Mouse (Mus musculus) bone marrow, adult 2 months (tissue): ENCODE data around the gene Myoz1. TPM values are rescaled to one million over a fixed set of nuclear protein-coding genes. Genes with fewer than 3 reads are reported as not detected.
A peak's percentile ranks its signal among the peaks of the same experiment; 100 is the strongest.
"Not testable (repeated sequence)": the region's sequence is repeated elsewhere in the genome, so short reads cannot be mapped to it uniquely, and the experiment has no call there.

Source experiments
- H3K27ac ChIP-seq: fragments of 200-500 bp; 2 replicates; pipeline ENCODE4 v1.5.1; 2012; ENCODE audit warnings: low read depth, mild to moderate bottlenecking, control low read depth, inconsistent platforms, low read length; ENCODE audit not compliant: control insufficient read depth, poor library complexity, insufficient read depth
- H3K4me1 ChIP-seq: fragments of 200-500 bp; 2 replicates; pipeline ENCODE4 v1.6.1; 2011; ENCODE audit warnings: low read length; ENCODE audit not compliant: control insufficient read depth, insufficient read depth
- H3K4me3 ChIP-seq: fragments of 200-500 bp; replicated peaks from 2 replicates; pipeline ENCODE3; 2011; ENCODE audit warnings: mild to moderate bottlenecking, low read depth, low read length, control low read depth; ENCODE audit not compliant: control insufficient read depth
- CTCF ChIP-seq: fragments of 200-500 bp; IDR thresholded peaks from 2 replicates; pipeline ENCODE4 v1.5.1; 2011; ENCODE audit warnings: low read length, control low read depth; ENCODE audit not compliant: control insufficient read depth, insufficient read depth
- POLR2A ChIP-seq: fragments of 200-500 bp; IDR thresholded peaks from 2 replicates; pipeline ENCODE4 v1.6.1; 2011; ENCODE audit warnings: low read depth, mild to moderate bottlenecking, control low read depth, low read length, borderline replicate concordance; ENCODE audit not compliant: control insufficient read depth
- WGBS: fragments of 180-500 bp; shearing (Covaris S2); methylation state at CpG from one replicate; pipeline ENCODE4 v1.1.7; 2018; 5-methylcytosine and 5-hydroxymethylcytosine counted together
- polyA plus RNA-seq: library from polyadenylated mRNA; stranded (reverse); fragments of >200 nt; gene quantifications from 2 replicates; pipeline ENCODE4 v1.2.4, GENCODE M21; 2011; ENCODE audit warnings: low replicate concordance; ENCODE audit not compliant: missing spikeins, insufficient read depth, insufficient read length

The Myoz1 gene
- 4.7 TPM in 1 of 2 replicates, not detected in the other for polyA plus RNA-seq

DNA sequence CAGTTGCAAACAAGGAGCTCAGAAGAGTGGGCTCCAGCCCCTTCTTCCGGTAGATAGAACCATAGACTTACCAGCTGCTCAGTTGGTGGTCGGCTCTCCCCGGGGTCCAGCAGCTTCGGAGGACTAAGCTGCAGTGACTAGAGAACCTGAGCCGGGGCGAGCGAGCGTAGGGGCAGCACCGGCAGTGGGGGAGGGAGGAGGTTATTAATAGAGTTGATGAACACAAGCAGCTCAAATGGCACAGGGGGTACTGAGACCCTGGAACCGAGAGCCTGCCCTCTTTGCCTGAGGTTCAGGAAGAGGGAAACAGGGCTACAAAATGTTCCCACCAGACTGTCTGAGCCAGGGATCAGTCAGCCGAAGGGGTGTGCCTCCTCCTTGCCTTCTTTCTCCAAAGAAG is at the start of gene Myoz1:
Gene Myoz1 (minus strand): TSS at position 180 of the 400 bp plus-strand sequence.
- TF ChIP-seq POLR2A, result no peak
- no peak for TF ChIP-seq CTCF
- Histone ChIP-seq H3K4me3 (no peak within 1 kb of the TSS), H3K4me1 (peaks cover 3% of the 10 kb centered on the region), H3K27ac (no peak within 1 kb of the TSS)
- 88% methylated on average over 11 of the region's 11 CpGs for WGBS

DNA sequence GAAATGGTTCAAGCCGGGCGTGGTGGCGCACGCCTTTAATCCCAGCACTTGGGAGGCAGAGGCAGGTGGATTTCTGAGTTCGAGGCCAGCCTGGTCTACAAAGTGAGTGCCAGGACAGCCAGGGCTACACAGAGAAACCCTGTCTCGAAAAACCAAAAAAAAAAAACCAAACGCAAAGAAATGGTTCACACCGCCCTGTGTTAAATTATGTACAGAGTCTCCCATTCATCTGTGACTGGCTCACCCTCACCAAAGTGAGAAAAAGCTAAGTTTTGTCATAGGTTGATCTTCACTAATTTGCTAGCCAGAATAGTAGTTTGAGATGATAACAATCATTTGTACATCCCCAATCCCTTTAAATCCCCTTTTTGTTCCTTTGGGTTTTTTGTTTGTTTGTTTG is 47.1 kb upstream of the Myoz1 start:
- H3K27ac ChIP-seq, result peak overlapping the region; percentile 82
- H3K4me3 ChIP-seq, result peak overlapping the region; percentile 91
- WGBS, result 6% methylated on average over 8 of the region's 8 CpGs
- not testable (repeated sequence) for H3K4me1 ChIP-seq

DNA sequence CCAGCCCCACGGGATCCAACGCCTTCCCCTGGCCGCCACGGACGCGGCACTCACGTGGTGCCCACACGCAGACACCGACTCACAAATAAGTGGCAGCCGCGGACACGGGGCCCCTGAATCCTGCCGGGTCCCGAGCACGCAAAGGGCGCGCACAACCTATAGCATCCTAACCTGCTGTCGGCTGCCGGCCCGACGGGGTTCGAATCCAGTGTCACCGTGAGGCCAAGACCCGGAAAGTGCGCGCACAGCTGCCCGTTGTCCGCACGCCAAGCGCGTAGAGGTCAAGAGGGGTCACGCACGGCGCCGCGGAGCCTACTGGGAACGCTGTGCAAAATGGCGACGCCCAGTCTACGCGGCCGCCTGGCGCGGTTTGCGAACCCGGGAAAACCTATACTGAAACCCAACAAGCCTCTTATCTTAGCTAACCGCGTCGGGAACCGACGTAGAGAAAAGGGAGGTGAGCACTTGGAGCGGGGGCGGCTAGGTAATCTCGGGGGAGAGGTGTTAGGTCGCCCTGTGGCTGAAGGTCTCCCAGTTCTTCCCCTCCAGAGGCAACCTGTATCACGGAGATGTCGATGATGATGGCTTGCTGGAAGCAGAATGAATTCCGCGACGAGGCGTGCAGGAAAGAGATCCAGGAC is 46.5 kb upstream of the Myoz1 start, which contains the start of gene Chchd1:
Gene Chchd1 (plus strand): TSS at position 266 of the 641 bp plus-strand sequence.
- TF ChIP-seq CTCF (no peak), POLR2A (peak; percentile 79; the same call in 1 of the 2 replicates)
- under 1% methylated on average over 61 of the region's 61 CpGs for WGBS
- Histone ChIP-seq H3K4me1 (no peaks in the 10 kb centered on the region; the same call in 1 of the 2 replicates), H3K4me3 (peak within 1 kb of the TSS; percentile 91), H3K27ac (peak within 1 kb of the TSS; percentile 82)

DNA sequence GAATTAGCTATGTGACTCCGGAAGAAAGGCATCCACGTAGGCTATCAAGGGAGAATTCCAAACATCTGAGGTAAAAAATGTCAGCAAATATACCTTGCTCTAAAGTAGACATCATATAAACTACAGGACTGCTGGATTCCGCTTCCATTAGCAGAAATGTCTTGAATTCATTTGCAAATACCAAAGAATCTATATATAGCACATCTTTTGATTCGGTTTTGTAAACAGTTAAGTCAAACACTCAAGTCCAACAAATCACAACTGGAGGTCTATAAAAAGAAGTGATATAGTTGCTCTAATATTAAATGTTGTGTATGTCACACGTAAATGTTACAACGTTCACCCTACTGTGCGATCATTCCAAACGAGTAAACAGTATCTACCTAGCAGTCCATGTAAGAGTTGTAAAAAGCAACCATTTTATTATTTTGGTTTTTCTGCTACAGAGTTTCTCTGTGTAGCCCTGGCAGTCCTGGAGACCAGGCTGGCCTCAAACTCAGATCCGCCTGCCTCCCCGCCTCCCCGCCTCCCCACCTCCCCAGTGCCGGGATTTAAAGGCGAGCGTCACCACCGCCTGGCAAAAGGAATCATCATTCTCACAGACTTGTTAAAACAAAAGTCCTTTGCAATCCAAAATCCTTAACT is 45.9 kb upstream of the Myoz1 start:
- H3K4me3 ChIP-seq, result peak overlapping the region; percentile 91
- TF ChIP-seq CTCF, result no peak
- TF ChIP-seq POLR2A, result no peak
- peak overlapping the region; percentile 24; the same call in 1 of the 2 replicates for H3K27ac ChIP-seq
- H3K4me1 ChIP-seq, result no peaks in the 10 kb centered on the region; the same call in 1 of the 2 replicates
- 14% methylated on average over 15 of the region's 15 CpGs for WGBS

DNA sequence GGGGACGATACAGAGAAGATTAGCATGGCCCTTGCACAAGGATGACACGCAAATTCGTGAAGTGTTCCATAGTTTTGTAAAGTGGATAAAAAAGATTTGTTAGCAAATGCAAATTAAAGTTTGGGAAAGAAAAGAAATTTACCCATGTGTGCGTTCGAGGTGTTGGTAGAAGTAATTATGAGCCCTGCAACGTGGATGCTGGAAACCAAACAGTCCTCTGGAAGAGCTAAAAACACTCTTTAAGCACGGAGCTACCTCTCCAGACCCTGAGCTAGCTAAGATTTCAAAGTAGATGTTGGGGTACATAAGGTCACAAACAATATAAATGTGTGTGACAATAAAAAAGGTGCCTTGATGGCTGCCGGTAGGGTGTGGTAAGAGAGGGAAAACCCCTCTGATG is 45.2 kb upstream of the Myoz1 start:
- Histone ChIP-seq H3K27ac (no peak overlapping the region), H3K4me3 (no peak overlapping the region), H3K4me1 (peaks cover 1% of the 10 kb centered on the region; the same call in 1 of the 2 replicates)
- 79% methylated on average over 8 of the region's 8 CpGs for WGBS
- no peak for TF ChIP-seq POLR2A

DNA sequence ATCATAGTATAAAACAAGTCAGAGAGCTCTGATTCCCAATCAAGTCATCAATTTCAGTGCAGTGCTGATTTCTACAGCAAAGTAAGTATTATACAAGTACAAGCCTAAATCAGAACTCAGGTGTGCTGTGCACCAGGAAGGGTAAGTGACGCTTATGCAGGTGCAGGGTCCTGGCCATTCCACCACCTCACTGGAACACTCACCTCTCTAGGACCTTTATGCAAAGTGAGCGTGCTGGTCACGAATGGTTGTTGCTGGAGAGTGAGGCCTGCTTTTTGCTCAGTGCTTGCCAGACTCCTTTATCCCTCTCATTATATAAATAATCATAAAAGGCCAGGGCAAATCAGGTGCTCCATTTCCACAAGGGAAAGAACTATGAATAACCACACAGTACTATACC is 44.0 kb upstream of the Myoz1 start:
- Histone ChIP-seq H3K27ac (no peak overlapping the region), H3K4me3 (no peak overlapping the region), H3K4me1 (peaks cover 4% of the 10 kb centered on the region)
- TF ChIP-seq CTCF (no peak), POLR2A (no peak)
- WGBS, result 89% methylated on average over 3 of the region's 3 CpGs

DNA sequence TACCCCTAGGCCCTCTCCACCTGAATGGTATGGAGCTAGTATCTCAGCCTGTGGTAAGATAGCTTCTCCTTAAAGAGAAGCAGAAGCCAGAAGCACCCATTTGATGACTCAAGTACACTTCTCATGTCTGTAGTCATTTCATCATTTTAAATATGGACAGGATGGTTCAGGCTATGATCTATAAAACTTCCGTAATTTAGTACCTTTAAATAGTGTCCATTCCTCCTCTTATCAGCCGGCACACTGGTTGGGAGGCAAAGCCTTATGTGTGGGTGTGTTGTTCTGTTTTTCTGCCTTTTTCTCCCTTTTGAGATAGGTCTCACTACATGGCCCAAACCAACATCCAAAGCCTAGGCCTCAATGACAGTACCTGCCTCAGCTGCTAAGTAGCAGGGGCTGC is 42.2 kb upstream of the Myoz1 start:
- WGBS, result 76% methylated on average over 2 of the region's 2 CpGs
- H3K27ac ChIP-seq, result no peak overlapping the region
- H3K4me3 ChIP-seq, result no peak overlapping the region
- H3K4me1 ChIP-seq, result peaks cover 6% of the 10 kb centered on the region
- TF ChIP-seq CTCF (no peak), POLR2A (no peak)

DNA sequence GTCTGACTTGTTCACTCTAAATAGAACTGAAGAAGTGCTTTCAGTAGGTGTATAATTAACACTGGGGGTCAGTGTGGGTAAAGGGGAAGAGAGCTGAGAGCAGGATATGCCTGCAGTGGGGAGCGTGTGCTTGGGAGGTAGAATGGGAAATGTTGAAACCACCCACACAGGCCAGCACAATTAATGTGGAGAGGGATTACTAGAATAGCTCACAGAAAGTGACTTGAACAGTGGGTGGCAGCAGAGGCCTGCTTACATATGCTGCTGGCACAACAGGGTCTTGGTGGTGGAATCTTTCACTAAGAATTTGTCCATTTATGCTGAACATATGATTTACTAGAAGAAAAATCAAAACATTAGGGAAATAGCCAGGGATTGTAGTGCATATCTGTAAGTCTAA is 40.6 kb upstream of the Myoz1 start:
- TF ChIP-seq CTCF, result peak; percentile 41
- no peak for TF ChIP-seq POLR2A
- 14% methylated on average over 1 of the region's 1 CpGs for WGBS
- no peak overlapping the region for H3K27ac ChIP-seq
- H3K4me1 ChIP-seq, result peaks cover 8% of the 10 kb centered on the region
- no peak overlapping the region for H3K4me3 ChIP-seq
